Mouse (Mus musculus) gastrocnemius, postnatal 10 days (tissue): ENCODE data around the gene Fkbpl. TPM values are rescaled to one million over a fixed set of nuclear protein-coding genes. Genes with fewer than 3 reads are reported as not detected.
A peak's percentile ranks its signal among the peaks of the same experiment; 100 is the strongest.

Source experiments
- DNase-seq: peaks from one replicate; pipeline ENCODE4 v3.0.0; 2021; ENCODE audit warnings: mixed read lengths
- total RNA-seq, 2 experiments: library from RNA; stranded (reverse); gene quantifications; 2 replicates each; pipeline ENCODE4 v1.2.3; 2021

Fkbpl gene
- total RNA-seq, 2 experiments from 2014 or later, result 4.5 to 4.7 TPM

DNA sequence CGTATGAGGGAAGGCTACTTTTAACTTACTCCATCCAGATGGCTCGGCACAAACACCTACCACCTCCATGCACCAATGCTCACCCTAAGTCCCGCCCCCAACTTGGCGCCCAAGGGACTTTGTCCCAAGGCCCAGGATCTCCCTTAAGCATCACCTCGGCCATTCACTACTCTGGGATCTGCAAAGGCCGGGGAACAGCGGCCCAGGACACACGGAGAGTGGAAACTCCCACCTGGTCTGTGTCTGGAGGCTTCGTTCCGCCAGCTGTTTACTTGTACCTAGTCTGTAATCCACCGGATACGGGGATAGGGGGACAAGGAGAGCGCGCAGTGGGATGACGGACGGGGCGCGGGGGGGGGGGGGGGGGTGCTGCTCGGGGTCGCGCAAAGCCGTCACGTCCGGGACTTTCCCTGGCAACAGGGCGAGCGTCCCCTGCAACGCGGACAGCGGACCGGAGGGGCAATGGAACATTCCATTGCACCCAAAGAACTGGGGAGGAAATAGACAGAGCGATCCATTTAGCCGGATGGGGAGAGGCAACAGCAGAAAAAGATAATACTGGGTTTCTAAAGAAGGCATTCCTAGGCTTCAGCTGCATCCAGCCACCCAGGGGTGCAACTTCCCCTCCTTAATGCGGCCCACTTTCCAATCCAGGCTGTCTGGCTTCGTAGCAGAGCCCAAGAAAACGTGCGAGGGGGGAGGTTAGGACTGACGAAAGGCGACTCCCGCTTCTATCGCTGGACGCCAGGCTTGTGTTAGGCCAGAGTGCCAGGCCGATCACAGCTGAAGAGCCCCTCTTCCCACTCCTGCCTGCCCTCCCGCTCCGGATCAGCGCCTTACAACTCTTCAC lies 17.2 kb upstream of the Fkbpl start:
- DNase-seq, result peak; percentile 87

DNA sequence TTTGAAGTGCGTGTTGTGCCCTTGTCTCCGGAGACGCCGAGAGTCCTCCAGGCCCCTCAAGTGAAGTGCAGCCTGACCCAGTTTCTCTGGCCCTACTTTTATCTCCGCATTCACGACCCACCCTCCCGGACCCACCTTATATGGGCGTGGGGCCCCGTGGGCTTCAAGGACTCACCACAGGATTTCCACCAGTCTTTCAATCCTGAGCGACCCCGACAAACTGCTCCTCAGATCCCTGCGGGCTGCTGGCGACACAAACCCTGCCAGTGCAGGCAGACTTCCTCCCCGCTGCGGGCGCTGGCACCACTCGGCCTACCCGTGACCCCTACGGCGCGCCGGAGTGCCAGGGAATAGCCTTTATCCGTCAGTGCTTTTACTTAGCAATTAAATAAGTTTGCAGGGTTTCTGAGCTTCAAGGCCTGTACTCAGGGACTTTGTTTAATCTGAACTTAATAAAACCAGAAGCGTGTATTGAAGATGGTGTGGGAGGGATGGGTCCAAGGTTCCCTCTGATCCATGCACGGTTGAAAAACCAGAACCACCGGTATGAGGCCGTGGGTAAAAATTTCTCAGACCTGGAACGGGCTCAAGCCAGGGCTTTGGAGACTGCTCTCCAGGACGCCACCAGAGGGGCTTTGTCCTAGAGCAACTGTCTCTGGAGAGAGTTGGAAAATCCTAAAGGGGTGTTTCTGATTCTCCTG lies 16.5 kb upstream of the Fkbpl start, which contains the start of gene Ppt2:
Gene Ppt2 (minus strand): TSS at position 568 of the 701 bp plus-strand sequence.
- peak; percentile 57 for DNase-seq

DNA sequence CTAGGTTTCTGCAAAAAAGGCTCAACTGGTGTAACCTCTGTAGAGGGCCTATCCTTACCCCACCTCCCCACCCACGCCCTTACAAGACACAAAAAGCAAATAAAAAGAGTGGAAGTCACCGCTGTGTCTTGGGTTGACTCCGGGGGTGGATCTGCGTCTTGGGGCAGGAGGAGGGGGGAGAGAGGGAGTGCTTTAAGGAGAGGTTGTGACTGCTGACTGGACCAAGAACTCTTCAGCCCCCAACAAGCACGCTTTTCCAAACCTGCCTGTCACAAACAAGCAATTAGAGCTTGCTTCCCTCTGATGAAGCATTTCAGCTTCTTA lies 16.0 kb upstream of the Fkbpl start:
- no peak for DNase-seq

DNA sequence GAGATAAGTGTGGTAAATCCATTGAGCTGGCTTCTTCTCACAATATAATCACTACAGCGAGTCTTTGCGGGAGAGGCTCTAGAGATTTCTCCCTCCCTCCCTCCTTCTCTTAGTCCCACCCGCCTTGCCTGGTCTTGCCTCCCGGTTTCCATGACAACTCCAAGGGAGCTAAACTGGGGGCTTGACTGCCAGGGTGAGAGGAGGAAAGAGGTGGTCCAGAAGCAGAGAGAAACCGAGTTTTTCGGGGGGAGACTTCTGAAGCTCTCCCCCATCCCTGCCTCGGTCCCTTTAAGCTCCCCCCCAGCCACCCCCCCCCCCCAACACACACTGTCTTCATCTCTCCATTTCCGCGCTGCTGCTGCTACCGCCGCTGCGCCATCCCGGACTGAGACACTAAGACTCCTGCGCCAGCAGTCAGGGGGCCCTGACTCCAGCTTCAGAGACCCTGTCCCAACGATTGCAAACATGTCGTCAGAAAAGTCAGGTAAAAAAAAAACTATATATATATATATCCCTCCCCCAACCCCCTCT lies 15.3 kb upstream of the Fkbpl start, which contains the start of gene Prrt1:
Gene Prrt1 (plus strand): TSS at position 313 of the 531 bp plus-strand sequence.
- DNase-seq, result no peak

DNA sequence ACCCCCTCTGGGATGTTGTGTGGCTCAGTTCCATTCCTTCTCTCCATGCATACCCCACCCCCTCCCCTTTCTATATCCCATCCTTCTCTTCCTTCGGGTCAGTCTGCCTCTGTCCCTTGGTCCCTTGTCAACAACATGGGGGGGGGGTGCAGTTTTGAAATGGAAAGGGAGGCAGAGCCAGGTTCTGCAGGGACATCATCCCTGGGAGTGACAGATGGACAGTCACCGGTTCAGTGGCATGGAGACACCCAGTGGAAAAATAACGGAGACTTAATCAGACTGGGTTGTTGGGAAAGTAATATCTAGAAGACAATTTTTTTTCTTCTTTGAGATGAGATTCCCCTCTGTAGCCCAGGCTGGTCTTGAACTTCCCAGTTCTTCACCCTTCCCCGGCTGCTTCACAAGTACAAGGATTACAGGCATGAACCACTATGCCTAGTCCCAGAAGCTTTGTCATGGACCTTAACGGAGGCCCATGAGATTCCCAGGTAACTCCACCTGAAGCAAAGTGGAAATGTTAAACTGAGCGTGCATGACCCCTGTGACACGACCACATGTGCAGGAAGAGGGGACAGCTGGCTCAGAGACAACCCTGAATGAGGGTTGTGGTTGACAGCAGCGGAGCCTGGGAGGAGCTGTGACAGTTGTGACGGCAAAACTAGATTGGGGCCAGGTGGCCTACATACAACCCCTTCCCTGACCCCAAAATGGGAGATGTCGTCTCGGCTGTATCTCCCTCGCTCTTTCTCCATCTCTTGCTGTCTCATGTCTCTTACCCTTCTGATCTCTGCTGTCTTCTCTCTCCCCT lies 14.6 kb upstream of the Fkbpl start:
- DNase-seq, result no peak

DNA sequence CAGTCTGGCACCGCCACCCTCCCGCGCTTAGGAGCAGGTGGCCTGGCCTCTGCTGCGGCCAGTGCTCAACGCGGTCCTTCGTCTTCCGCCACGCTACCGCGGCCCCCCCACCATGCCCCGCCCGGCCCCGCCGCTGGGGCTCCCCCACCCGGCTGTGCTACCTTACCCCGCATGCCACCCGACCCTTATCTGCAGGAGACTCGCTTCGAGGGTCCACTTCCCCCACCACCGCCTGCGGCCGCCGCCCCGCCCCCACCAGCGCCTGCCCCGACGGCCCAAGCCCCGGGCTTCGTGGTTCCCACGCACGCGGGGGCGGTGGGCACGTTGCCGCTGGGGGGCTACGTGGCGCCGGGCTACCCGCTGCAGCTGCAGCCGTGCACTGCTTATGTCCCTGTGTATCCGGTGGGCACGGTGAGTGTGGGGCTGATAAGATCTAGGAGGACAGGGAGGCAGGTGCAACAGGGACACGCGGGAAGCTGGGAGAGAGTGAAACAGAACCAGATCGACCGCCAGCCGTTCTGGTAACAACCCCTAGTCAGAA lies 13.7 kb upstream of the Fkbpl start:
- DNase-seq, result peak; percentile 17

DNA sequence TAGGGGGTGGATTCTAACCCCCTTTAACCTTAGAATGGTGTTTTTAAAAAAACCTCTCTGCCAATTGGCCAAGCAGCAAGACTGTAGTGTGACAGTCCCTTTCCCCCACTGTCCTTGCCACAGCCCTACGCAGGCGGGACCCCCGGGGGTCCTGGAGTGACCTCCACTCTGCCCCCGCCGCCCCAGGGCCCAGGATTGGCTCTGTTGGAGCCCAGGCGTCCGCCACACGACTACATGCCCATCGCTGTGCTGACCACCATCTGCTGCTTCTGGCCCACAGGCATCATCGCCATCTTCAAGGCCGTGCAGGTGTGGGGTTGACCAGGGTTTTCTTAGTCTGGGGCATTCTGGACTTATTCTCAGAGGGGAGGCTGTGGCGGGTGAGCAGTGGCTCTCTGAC lies 12.9 kb upstream of the Fkbpl start:
- no peak for DNase-seq

DNA sequence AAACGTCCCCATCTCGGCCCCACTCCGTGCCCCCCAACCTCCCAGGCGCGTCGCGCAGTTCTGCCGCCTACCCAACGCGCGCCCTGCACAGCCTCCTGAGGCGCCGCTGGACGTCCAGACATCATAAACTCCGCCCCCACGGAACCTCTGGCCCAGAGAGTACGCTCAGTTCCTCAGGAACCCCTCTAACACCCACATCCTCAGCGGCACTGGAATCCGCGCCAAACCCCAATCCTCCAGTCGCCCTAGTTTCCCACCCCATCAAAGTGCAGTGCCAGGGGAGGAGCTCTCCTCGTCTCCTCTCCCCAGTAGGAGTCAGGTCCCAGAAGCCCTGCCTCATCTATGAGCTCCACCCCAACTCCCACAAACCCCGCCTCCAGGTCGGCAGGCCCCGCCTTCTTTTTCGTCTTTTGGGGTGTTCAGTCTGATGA lies 12.3 kb upstream of the Fkbpl start:
- peak; percentile 60 for DNase-seq

DNA sequence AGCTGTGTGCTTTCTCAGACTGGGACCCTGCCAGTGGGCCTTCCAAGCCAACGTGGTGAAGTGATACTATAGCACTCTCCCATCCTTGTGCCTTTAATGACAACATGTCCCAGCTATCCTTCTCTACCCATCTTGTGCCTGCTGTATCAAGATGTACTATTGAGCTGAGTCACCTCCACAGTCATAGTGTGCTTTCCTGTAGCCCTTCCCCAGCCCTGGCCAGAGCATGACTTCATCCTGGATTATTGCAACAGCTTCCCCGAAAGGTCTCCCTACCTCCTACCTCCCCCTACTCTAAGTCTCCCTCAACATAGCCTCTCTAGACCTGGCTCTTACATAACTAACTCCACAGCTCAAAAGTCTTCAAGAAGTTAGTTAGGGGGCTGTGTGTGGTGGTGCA lies 8.9 kb upstream of the Fkbpl start:
- DNase-seq, result no peak

DNA sequence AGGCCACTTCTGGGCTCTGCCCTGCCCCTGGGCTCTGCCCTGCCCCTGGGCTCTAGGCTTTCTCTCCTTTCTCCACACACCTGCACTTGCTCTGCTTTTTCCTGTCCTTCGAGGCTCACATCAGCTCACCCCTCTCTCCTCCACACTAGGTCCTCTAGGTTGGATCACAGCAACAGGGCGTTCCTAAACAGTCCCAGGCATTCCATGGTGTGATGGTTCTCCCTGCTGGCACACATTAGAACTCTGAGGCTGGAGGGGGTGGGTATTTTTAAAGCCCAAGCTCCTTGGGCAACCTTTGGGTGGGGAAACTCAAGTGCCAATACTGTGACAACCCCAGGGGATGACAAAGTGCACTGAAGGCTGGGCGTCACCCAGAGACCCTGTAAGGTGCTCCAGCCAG lies 7.1 kb upstream of the Fkbpl start:
- no peak for DNase-seq

DNA sequence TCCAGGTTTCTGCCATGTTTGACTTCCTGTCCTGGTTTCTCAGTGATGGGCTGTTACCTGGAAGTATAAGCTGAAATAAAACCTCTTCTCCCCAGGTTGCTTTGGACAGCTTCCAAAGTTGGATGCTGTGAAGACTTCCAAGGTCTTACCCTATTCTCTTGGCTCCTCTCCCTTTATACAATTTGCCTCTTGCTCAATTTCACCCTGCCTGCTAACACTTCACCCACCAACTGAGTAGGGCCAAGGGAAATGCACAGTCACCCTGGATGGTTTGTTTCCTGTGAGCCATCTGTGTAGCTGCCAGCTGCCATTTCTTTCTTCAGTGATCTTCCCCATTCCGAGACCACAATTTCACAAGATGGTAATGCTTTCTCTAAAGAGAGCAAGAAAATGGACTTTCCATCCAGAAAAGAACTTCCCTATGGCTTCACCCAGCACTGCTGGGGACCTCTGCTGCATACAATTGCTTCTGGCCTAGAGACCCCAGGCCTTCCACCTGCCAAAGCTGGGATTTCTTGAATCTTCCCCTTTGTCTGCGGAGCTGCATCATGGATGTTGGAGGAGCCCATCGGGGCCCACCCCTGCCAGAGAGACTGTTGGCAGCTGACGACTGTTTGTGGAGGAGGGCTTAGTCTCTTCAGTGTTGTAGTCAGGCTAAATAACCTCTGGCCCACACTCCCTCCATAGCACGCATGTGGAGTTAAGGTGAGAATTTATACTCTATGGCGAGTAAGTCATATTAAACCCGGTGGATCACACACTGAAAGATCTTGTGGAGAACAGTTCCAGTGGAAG lies 4.9 kb upstream of the Fkbpl start:
- no peak for DNase-seq

DNA sequence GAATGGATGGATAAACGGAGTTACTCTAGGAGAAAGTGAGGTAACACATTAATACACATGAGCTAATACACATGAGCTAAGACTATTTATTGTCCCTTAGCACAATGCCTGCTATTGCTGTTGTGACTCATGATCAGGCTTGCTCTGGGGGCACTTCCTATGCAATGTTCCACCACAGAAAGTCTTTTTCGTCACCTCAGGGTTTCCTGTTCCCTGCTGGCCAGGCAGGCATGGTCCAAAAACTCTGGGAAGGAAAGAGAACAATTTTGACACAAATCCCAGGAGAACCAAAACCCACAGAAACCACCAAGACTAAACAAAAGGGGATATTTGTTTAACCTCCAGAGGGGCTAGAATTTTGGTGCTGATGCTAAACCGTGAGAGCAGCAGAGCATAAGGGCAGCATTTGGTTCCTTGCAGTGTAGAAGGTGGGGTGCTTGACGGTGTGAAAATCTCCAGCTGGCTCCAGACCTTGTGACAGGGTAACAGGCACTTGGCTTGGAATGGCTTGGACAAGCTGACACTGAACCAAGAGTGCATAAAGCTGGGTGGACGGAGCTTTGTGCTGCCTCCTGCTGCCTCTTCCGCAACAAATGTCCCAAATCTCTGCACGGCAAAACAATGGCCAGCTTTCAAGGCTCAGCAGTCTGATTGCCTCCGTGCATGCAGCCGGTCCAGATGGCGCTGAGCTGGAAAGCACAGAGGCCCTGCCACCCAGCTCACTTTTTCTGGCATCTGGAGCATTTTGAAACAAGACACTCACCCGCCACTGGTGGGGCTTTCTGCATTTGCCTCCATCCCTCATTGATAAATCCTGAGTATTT lies 3.6 kb upstream of the Fkbpl start:
- DNase-seq, result no peak

DNA sequence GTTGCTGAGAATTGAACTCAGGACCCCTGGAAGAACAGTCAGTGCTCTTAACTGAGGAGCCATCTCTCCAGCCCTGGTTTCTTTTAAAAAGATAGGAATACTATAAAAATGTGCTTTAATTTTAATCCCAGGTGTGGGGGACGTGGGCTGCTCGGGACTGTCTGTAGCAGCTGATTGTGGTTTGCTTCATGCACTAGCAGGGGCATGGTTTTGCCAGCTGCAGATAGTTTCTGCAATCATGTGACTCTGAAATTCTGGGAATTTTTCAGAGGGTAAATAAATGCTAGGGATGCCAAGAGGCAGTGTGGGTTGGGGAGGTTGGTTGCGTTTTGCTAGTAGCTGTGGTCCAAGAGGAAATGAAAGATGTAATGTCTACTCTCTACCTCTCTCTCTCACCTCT lies 2.6 kb upstream of the Fkbpl start:
- no peak for DNase-seq

DNA sequence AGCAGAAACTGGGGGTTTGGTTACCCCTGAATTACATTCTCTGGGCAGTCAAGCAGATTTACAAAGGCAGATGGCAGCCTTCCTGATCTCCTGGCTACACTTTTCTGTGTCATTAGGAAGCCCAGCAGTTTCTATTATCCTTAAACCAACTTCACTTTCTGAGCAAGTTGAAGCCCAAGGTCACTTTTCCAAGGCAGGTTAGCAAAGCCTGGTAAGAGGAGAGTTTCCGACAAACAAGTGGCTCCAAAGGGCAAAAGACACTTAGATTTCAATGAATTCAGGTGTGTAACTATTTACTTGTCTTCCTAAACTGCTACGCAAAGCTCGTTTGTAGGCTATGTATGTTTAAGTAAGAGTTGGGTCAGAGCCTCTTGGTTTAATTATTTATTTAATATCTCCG lies 1.2 kb upstream of the Fkbpl start:
- DNase-seq, result no peak

DNA sequence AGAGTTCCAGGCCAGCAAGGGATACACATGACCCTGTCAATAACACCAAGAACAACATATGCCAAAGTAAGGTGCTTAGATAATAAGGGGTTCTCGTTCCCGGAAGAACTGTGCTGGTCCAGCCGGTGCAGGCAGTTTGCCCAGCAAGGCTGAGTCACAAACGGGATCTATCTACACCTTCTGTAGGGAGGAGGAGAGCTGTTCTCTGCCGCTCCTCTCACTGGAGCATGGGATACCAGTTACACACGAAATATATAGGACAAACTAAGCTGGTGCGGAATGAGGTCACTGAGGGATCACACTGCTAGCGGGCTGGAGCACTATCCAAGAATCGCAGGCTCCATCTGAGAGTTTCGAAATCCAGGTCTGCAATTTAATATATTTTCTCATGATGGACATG lies 620 bp upstream of the Fkbpl start:
- no peak for DNase-seq

DNA sequence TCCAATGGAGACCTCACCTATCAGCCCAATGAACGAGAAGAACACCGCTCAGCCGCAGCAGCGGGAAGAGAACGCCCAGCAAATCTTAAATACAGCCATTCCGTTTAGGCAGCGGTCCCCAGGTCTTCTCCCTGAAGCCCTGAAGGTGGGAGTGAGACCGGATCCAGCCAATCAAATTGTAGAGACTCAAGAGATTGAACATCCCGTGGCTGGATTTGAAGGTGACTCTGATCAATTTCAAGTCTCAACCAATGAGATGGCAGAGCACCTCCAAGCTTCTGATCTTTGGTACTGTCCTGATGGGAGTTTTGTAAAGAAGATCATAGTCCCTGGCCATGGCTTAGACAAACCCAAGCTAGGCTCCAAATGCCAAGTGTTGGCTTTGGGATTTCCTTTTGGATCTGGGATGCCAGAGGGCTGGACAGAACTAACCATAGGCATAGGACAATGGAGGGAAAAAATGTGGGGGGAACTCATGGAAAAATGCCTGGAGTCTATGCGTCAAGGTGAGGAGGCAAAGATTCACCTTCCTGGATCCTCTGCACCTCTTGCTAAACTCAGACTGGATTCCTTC lies 779 bp downstream of the Fkbpl start:
- DNase-seq, result no peak

DNA sequence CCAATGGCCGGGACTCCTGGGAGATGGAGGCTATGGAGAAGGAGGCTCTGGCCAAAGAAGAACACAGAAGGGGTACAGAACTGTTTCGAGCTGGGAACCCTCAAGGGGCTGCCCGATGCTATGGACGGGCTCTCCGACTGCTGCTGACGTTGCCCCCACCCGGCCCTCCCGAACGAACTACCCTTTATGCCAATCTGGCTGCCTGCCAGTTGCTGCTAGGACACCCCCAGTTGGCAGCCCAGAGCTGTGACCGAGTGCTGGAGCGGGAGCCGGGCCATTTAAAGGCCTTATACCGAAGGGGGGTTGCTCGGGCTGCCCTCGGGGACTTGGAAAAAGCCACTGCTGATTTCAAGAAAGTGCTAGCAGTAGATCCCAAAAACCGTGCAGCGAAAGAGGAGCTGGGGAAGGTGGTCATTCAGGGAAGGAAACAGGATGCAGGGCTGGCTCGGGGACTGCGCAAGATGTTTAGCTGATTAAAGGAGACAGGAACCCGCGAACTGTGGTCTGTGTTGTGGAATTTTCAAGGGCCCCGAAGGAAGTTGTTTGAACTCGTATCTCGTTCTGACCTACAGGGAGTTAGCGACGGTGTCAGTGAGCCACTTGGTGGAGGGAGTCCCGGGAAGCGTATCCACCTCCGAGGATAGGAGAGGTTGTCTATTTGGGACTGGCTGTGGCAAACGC lies 1.4 kb downstream of the Fkbpl start:
- DNase-seq, result no peak

DNA sequence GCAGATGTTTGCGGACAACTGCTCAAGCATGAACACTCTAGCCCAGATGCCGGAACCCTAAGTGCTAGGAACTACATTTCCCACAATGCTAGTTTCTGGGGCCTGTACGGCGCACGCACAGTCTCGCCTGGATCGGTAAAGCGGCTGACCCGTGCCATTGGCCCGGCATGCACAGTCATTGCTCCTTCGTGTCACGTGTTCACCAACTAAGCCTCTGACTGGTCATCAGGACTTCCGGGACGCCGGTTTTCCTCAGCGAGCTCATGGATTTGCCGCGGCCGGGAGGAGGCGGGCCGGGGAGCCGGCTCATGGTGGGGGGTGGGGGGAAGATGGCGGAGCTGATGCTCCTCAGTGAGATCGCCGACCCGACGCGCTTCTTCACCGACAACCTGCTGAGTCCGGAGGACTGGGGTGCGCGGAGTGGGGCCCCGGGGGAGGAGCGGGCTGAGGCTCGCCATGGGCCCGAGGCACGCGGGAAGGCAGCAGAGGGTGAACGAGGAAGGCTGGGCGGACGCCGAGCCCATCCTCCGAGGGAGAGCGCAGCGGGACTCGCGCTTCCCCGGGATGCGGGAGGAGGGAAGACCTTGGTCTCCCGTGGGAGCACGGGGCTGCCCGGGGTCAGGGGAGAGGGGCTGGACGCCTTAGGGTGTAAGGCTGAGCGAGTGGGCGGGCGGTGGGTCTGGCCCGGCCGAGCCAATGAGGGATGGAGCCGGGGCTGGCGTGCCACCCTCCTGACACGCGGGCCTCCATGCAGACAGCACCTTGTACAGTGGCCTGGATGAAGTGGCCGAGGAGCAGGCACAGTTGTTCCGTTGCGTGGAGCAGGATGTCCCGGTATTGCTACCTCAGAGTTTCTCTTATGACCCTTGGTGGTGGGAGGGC lies 2.6 kb downstream of the Fkbpl start, which contains the start of gene Atf6b:
Gene Atf6b (plus strand): TSS at position 241 of the 882 bp plus-strand sequence.
- peak; percentile 86 for DNase-seq
